Mouse (Mus musculus): Measurements from ENCODE around the gene Pmvk. TPM values are rescaled to one million over a fixed set of nuclear protein-coding genes. Genes with fewer than 3 reads are reported as not detected.

Pmvk gene
- polyA plus RNA-seq (2015; fragmentation: Nextera tagmentation; extraction: Ambion mirVana): 62.7 and 69.6 TPM in 2 replicates

- Histone ChIP-seq H3K9me3 (no peaks in the 10 kb centered on the region), H3K4me3 (replicated peaks) (no peak within 1 kb of the TSS), H3K27ac (no peak within 1 kb of the TSS), H3K9ac (no peak within 1 kb of the TSS), H3K36me3 (no peaks in the 10 kb centered on the region), H3K4me1 (replicated peaks) (peaks cover 9% of the 10 kb centered on the region), H3K27me3 (replicated peaks) (no peaks in the 10 kb centered on the region), H3K4me2 (replicated peaks) (no peak within 1 kb of the TSS)
- ATAC-seq: no peak
- WGBS: 56% methylated on average over 10 of the region's 10 CpGs
Observed at GRCm38 (mm10) chr3:89454401-89455177, at the start of gene Pmvk. TSS of gene Pmvk (plus strand) at chr3:89454541.

GRCm38 (mm10) chr3:89406887-89407286 is 47.5 kb upstream of the Pmvk start:
- Histone ChIP-seq H3K4me1 (replicated peaks) (0 out of 2 replicates have a peak, but pooled peaks cover 6% of the 10 kb centered on the region), H3K36me3 (peaks cover 23% of the 10 kb centered on the region), H3K27me3 (replicated peaks) (no peaks in the 10 kb centered on the region), H3K4me2 (replicated peaks) (no peak overlapping the region), H3K9me3 (no peaks in the 10 kb centered on the region), H3K27ac (no peak overlapping the region), H3K9ac (no peak overlapping the region), H3K4me3 (replicated peaks) (no peak overlapping the region)
- WGBS: 85% methylated on average over 6 of the region's 6 CpGs
- no peak for ATAC-seq

- Histone ChIP-seq H3K4me1 (replicated peaks) (0 out of 2 replicates have a peak, but pooled peaks cover 6% of the 10 kb centered on the region), H3K36me3 (peaks cover 14% of the 10 kb centered on the region; the same call in 1 of the 2 replicates), H3K4me3 (replicated peaks) (no peak overlapping the region), H3K9me3 (no peaks in the 10 kb centered on the region), H3K9ac (no peak overlapping the region), H3K27me3 (replicated peaks) (no peaks in the 10 kb centered on the region), H3K27ac (no peak overlapping the region), H3K4me2 (replicated peaks) (no peak overlapping the region)
- no peak for ATAC-seq
- WGBS: 62% methylated on average over 16 of the region's 16 CpGs
Observed at GRCm38 (mm10) chr3:89408448-89408847, 45.9 kb upstream of the Pmvk start.

GRCm38 (mm10) chr3:89409701-89410100 is 44.6 kb upstream of the Pmvk start:
- no peak overlapping the region for H3K4me2 ChIP-seq (replicated peaks)
- no peak for ATAC-seq
- H3K27ac ChIP-seq: no peak overlapping the region
- H3K27me3 ChIP-seq (replicated peaks): no peaks in the 10 kb centered on the region
- H3K4me3 ChIP-seq (replicated peaks): no peak overlapping the region
- peaks cover 18% of the 10 kb centered on the region for H3K36me3 ChIP-seq
- WGBS: 92% methylated on average over 3 of the region's 3 CpGs
- H3K9ac ChIP-seq: no peak overlapping the region
- H3K4me1 ChIP-seq (replicated peaks): 0 out of 2 replicates have a peak, but pooled peaks cover 6% of the 10 kb centered on the region
- no peaks in the 10 kb centered on the region for H3K9me3 ChIP-seq

- peaks cover 25% of the 10 kb centered on the region for H3K36me3 ChIP-seq
Observed at GRCm38 (mm10) chr3:89410864-89411263, 43.5 kb upstream of the Pmvk start.

GRCm38 (mm10) chr3:89411490-89412393 is 42.6 kb upstream of the Pmvk start, which contains the start of gene Flad1:
TSS of gene Flad1 (minus strand) at chr3:89411870.
- peak; percentile 99 for ATAC-seq
- Histone ChIP-seq H3K4me1 (replicated peaks) (0 out of 2 replicates have a peak, but pooled peaks cover 6% of the 10 kb centered on the region), H3K4me2 (replicated peaks) (peak within 1 kb of the TSS; percentile 63), H3K27ac (peak within 1 kb of the TSS; percentile 6; the same call in 1 of the 2 replicates), H3K9me3 (no peaks in the 10 kb centered on the region), H3K36me3 (peaks cover 30% of the 10 kb centered on the region), H3K27me3 (replicated peaks) (no peaks in the 10 kb centered on the region), H3K9ac (peak within 1 kb of the TSS; percentile 33), H3K4me3 (replicated peaks) (peak within 1 kb of the TSS; percentile 45)
- WGBS: 5% methylated on average over 28 of the region's 28 CpGs

More at GRCm38 (mm10) chr3:89410864-89411263, 43.5 kb upstream of the Pmvk start:
- Histone ChIP-seq H3K9ac (peak overlapping the region; percentile 33), H3K9me3 (no peaks in the 10 kb centered on the region), H3K4me2 (replicated peaks) (peak overlapping the region; percentile 63), H3K4me1 (replicated peaks) (0 out of 2 replicates have a peak, but pooled peaks cover 6% of the 10 kb centered on the region), H3K4me3 (replicated peaks) (peak overlapping the region; percentile 45), H3K27me3 (replicated peaks) (no peaks in the 10 kb centered on the region), H3K27ac (0 out of 2 replicates have a peak overlapping the region, but pooled peaks have one; percentile 6)
- no peak for ATAC-seq
- WGBS: 71% methylated on average over 10 of the region's 10 CpGs

- H3K9me3 ChIP-seq: no peaks in the 10 kb centered on the region
- no peak overlapping the region for H3K27ac ChIP-seq
- no peak overlapping the region for H3K4me2 ChIP-seq (replicated peaks)
- no peaks in the 10 kb centered on the region for H3K27me3 ChIP-seq (replicated peaks)
- H3K9ac ChIP-seq: no peak overlapping the region
- peaks cover 23% of the 10 kb centered on the region for H3K36me3 ChIP-seq
- no peak overlapping the region for H3K4me3 ChIP-seq (replicated peaks)
- ATAC-seq: no peak
- 95% methylated on average over 8 of the region's 8 CpGs for WGBS
- H3K4me1 ChIP-seq (replicated peaks): peaks cover 16% of the 10 kb centered on the region
Observed at GRCm38 (mm10) chr3:89416158-89416557, 38.2 kb upstream of the Pmvk start.

- H3K27ac ChIP-seq: peak overlapping the region; percentile 97; the same call in 1 of the 2 replicates
Observed at GRCm38 (mm10) chr3:89417131-89417530, 37.2 kb upstream of the Pmvk start.

GRCm38 (mm10) chr3:89417840-89418169 is 36.5 kb upstream of the Pmvk start:
- ATAC-seq: peak; percentile 46
- Histone ChIP-seq H3K9ac (peak overlapping the region; percentile 62), H3K4me3 (replicated peaks) (peak overlapping the region; percentile 51), H3K27ac (peak overlapping the region; percentile 97), H3K27me3 (replicated peaks) (no peaks in the 10 kb centered on the region), H3K36me3 (peaks cover 23% of the 10 kb centered on the region), H3K4me1 (replicated peaks) (peaks cover 27% of the 10 kb centered on the region), H3K4me2 (replicated peaks) (peak overlapping the region; percentile 68), H3K9me3 (no peaks in the 10 kb centered on the region)
- WGBS: 0% methylated on average over 20 of the region's 20 CpGs

More at GRCm38 (mm10) chr3:89417131-89417530, 37.2 kb upstream of the Pmvk start:
- peaks cover 22% of the 10 kb centered on the region for H3K4me1 ChIP-seq (replicated peaks)
- H3K27me3 ChIP-seq (replicated peaks): no peaks in the 10 kb centered on the region
- no peaks in the 10 kb centered on the region for H3K9me3 ChIP-seq
- peak overlapping the region; percentile 68 for H3K4me2 ChIP-seq (replicated peaks)
- no peak for ATAC-seq
- H3K9ac ChIP-seq: peak overlapping the region; percentile 62
- H3K36me3 ChIP-seq: peaks cover 23% of the 10 kb centered on the region
- WGBS: 17% methylated on average over 2 of the region's 2 CpGs
- H3K4me3 ChIP-seq (replicated peaks): peak overlapping the region; percentile 51

- peak; percentile 95 for ATAC-seq
- peak within 1 kb of the TSS; percentile 84 for H3K4me2 ChIP-seq (replicated peaks)
- WGBS: under 1% methylated on average over 39 of the region's 39 CpGs
- H3K4me3 ChIP-seq (replicated peaks): peak within 1 kb of the TSS; percentile 51
- H3K9ac ChIP-seq: peak within 1 kb of the TSS; percentile 62
- H3K27me3 ChIP-seq (replicated peaks): no peaks in the 10 kb centered on the region
- no peaks in the 10 kb centered on the region for H3K9me3 ChIP-seq
- peak within 1 kb of the TSS; percentile 97 for H3K27ac ChIP-seq
- H3K4me1 ChIP-seq (replicated peaks): peaks cover 32% of the 10 kb centered on the region
- H3K36me3 ChIP-seq: peaks cover 23% of the 10 kb centered on the region
Observed at GRCm38 (mm10) chr3:89418170-89418860, 36.0 kb upstream of the Pmvk start, which contains the start of the genes Cks1b and Shc1. TSS of gene Cks1b (minus strand) at chr3:89418383. TSS of gene Shc1 (plus strand) at chr3:89418443.

- Histone ChIP-seq H3K4me2 (replicated peaks) (peak overlapping the region; percentile 84), H3K4me3 (replicated peaks) (peak overlapping the region; percentile 51), H3K27ac (peak overlapping the region; percentile 97), H3K27me3 (replicated peaks) (no peaks in the 10 kb centered on the region), H3K9ac (peak overlapping the region; percentile 60), H3K36me3 (peaks cover 22% of the 10 kb centered on the region), H3K9me3 (no peaks in the 10 kb centered on the region), H3K4me1 (replicated peaks) (peaks cover 37% of the 10 kb centered on the region)
- peak; percentile 48 for ATAC-seq
- WGBS: under 1% methylated on average over 16 of the region's 16 CpGs
Observed at GRCm38 (mm10) chr3:89418861-89419250, 35.5 kb upstream of the Pmvk start.

Data from intestine, embryonic 15.5 days (tissue).